Mouse (Mus musculus) macrophage (primary cell): ENCODE results near the gene Scgb2b7. TPM values are rescaled to one million over a fixed set of nuclear protein-coding genes. Genes with fewer than 3 reads are reported as not detected.
"Not testable (repeated sequence)": the region's sequence is repeated elsewhere in the genome, so short reads cannot be mapped to it uniquely, and the experiment has no call there.

Experiments
- H3K27ac ChIP-seq: fragments of 350-480 bp; formaldehyde crosslinking; 2 replicates; pipeline ENCODE4 v1.9.0; 2021
- H3K36me3 ChIP-seq: fragments of 350-480 bp; formaldehyde crosslinking; 2 replicates; pipeline ENCODE4 v1.9.0; 2021; ENCODE audit errors: inconsistent target
- H3K4me3 ChIP-seq: fragments of 350-480 bp; formaldehyde crosslinking; 2 replicates; pipeline ENCODE4 v1.9.0; 2021; ENCODE audit errors: inconsistent target
- H3K79me2 ChIP-seq: fragments of 350-480 bp; formaldehyde crosslinking; 2 replicates; pipeline ENCODE4 v1.9.0; 2021; ENCODE audit errors: inconsistent target
- WGBS: methylation state at CpG from one replicate; pipeline ENCODE4 v1.1.7; 2026; ENCODE audit warnings: inconsistent platforms; ENCODE audit not compliant: missing documents; 5-methylcytosine and 5-hydroxymethylcytosine counted together
- polyA plus RNA-seq: library from polyadenylated mRNA; stranded (reverse); fragments of 250-400 nt; gene quantifications from 3 replicates; pipeline ENCODE4 v1.2.4, GENCODE M21; 2018; ENCODE audit warnings: inconsistent platforms
- total RNA-seq, 78 experiments: library from RNA; depleted of rRNA; stranded (reverse); fragments of 250-400 nt; gene quantifications; 1 replicate in 9 of 78; 2 replicates in 24 of 78; 3 replicates in 43 of 78; 4 replicates in 2 of 78; pipeline ENCODE4 v1.2.4; 2018; ENCODE audit warnings: inconsistent platforms in 56 of 78

Gene Scgb2b7
- not detected for total RNA-seq (2018; cell fraction: chromatin; rRNA removed)
- total RNA-seq (2018; cell fraction: cytosol; rRNA removed): not detected
- not detected for total RNA-seq (2018; cell fraction: nucleus; rRNA removed)
- polyA plus RNA-seq: not detected in 3 replicates

- H3K79me2 ChIP-seq, H3K27ac ChIP-seq, H3K36me3 ChIP-seq, H3K4me3 ChIP-seq: not testable (repeated sequence)
These were observed at the start of gene Scgb2b7 for GRCm38 (mm10) chr7:31705657-31706056. Scgb2b7 (minus strand) TSS chr7:31705757.

GRCm38 (mm10) chr7:31712365-31712764 lies 6.8 kb upstream of the Scgb2b7 start, which contains the start of gene Scgb1b7:
Scgb1b7 (plus strand) TSS chr7:31712665.
- no CpG with 5 or more reads among the region's 5 CpGs for WGBS
- not testable (repeated sequence) for H3K79me2 ChIP-seq, H3K4me3 ChIP-seq, H3K27ac ChIP-seq, H3K36me3 ChIP-seq

Other genes starting within 250 kb of the Scgb2b7 start
- not detected in 3 replicates for gene Scgb1b7, start 6.9 kb upstream of the Scgb2b7 start, polyA plus RNA-seq